Mouse (Mus musculus) CD4-positive, CD25-positive, alpha-beta regulatory T cell (primary cell): ENCODE data around the gene Mrpl46. TPM values are rescaled to one million over a fixed set of nuclear protein-coding genes. Genes with fewer than 3 reads are reported as not detected.

Experiments
- polyA plus RNA-seq: library from polyadenylated mRNA; unstranded; fragments of 100-300 nt; shearing (Covaris generic); gene quantifications from one replicate; pipeline ENCODE4 v1.2.1, GENCODE M21; 2017

Mrpl46 gene
- 52.5 TPM for polyA plus RNA-seq

GRCm38 (mm10) chr7:78782639-78783581 is at the start of gene Mrpl46, which contains the start of gene Mrps11:
Gene Mrpl46, minus strand, starts transcription at chr7:78783531.
Gene Mrps11, plus strand, starts transcription at chr7:78783119.

DNA sequence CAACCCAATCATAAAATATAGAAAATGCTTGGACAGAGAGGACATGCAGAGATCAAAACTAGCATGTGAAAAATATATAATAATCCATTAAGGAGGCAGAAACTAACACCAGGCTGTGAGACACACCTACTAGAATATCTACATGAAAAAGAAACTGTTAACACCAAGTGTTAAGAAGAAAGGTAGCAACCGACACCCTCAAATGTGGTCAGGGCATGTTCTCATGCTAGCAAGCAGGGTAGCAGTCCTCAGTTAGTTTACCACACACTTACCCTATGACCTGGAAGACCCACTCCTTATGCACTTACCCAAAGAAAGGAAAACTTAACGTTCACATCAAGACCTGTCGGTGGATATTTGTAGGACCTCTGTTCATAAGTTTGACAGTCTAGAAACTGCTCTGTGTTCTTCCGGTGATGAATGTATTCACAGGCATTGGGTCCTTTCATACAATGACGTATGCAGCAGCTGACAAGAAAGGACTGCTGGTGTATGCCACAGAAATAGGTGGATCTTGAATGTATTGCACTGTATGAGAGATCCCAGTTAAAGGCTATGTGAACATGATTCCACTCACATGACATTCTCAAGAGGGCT is 45.6 kb downstream of the Mrpl46 start, which contains the start of gene Ntrk3:
Gene Ntrk3, minus strand, starts transcription at position 399 of the 597 bp plus-strand sequence.

Other genes starting within 250 kb of the Mrpl46 start
- 12.0 TPM for gene Ntrk3, start 45.5 kb downstream of the Mrpl46 start, polyA plus RNA-seq
- gene Mrps11, start 412 bp downstream of the Mrpl46 start, polyA plus RNA-seq = 50.1 TPM
- 30.9 TPM for gene Det1, start 63.7 kb upstream of the Mrpl46 start, polyA plus RNA-seq
- gene Aen, start 112.3 kb upstream of the Mrpl46 start, polyA plus RNA-seq = 51.0 TPM
- 91.5 TPM for gene Isg20, start 129.9 kb upstream of the Mrpl46 start, polyA plus RNA-seq